Mouse (Mus musculus): Measurements from ENCODE around the gene Get4. TPM values are rescaled to one million over a fixed set of nuclear protein-coding genes. Genes with fewer than 3 reads are reported as not detected.

Gene Get4
- polyA plus RNA-seq, 1 experiment from 2014 or later: 141 TPM

DNA sequence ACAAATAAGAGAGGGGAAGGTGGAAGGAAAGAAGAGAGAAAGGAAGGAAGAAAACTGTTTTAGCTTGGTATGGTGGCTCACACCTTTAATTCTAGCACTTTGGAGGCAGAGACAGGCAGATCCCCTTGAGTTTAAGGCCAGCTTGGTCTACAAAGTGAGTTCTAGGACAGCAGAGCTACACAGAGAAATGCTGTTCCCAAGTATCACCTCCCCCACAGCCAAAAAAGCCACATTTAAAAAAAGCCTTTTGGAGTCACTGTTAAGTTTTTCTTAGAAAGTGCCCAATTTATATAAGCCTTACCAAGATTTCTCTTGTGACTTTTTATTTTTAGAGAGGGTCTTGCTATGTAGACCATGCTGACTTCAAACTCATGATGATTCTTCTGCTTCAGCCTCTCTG is 37.8 kb upstream of the Get4 start:
- ATAC-seq (replicated peaks; ENCODE audit: extremely low read depth, insufficient read depth, low FRiP score): no peak

GRCm38 (mm10) chr5:139215184-139215583 is 36.9 kb upstream of the Get4 start:
- WGBS: 90% methylated on average over 5 of the region's 5 CpGs
- Histone ChIP-seq H3K27ac (ENCODE audit: low read length) (no peak overlapping the region), H3K4me3 (ENCODE audit: low read length) (no peak overlapping the region), H3K4me2 (ENCODE audit: low read depth, low read length) (no peak overlapping the region), H3K9ac (ENCODE audit: low read length) (no peak overlapping the region), H3K4me1 (ENCODE audit: control insufficient read depth, insufficient read depth, low read length) (peaks cover 12% of the 10 kb centered on the region), H3K36me3 (ENCODE audit: control insufficient read depth, insufficient read depth) (peaks cover 5% of the 10 kb centered on the region; the same call in 1 of the 2 replicates), H3K27me3 (ENCODE audit: control insufficient read depth, insufficient read depth, low read length) (no peaks in the 10 kb centered on the region), H3K9me3 (replicated peaks; ENCODE audit: control insufficient read depth, low read length) (no peaks in the 10 kb centered on the region)
- no peak for ATAC-seq (replicated peaks; ENCODE audit: extremely low read depth, insufficient read depth, low FRiP score)

More for the DNA sequence above, 37.8 kb upstream of the Get4 start:
- H3K4me2 ChIP-seq (ENCODE audit: low read depth, low read length): no peak overlapping the region
- no peak overlapping the region for H3K9ac ChIP-seq (ENCODE audit: low read length)
- H3K4me3 ChIP-seq (ENCODE audit: low read length): no peak overlapping the region
- H3K27me3 ChIP-seq (ENCODE audit: control insufficient read depth, insufficient read depth, low read length): no peaks in the 10 kb centered on the region
- H3K4me1 ChIP-seq (ENCODE audit: control insufficient read depth, insufficient read depth, low read length): peaks cover 12% of the 10 kb centered on the region
- H3K27ac ChIP-seq (ENCODE audit: low read length): no peak overlapping the region
- no peaks in the 10 kb centered on the region for H3K9me3 ChIP-seq (replicated peaks; ENCODE audit: control insufficient read depth, low read length)
- H3K36me3 ChIP-seq (ENCODE audit: control insufficient read depth, insufficient read depth): peaks cover 5% of the 10 kb centered on the region; the same call in 1 of the 2 replicates

GRCm38 (mm10) chr5:139216121-139216520 is 36.0 kb upstream of the Get4 start:
- Histone ChIP-seq H3K4me1 (ENCODE audit: control insufficient read depth, insufficient read depth, low read length) (peaks cover 12% of the 10 kb centered on the region), H3K27me3 (ENCODE audit: control insufficient read depth, insufficient read depth, low read length) (no peaks in the 10 kb centered on the region), H3K9me3 (replicated peaks; ENCODE audit: control insufficient read depth, low read length) (no peaks in the 10 kb centered on the region), H3K4me2 (ENCODE audit: low read depth, low read length) (no peak overlapping the region), H3K27ac (ENCODE audit: low read length) (no peak overlapping the region), H3K36me3 (ENCODE audit: control insufficient read depth, insufficient read depth) (0 out of 2 replicates have a peak, but pooled peaks cover 5% of the 10 kb centered on the region), H3K9ac (ENCODE audit: low read length) (no peak overlapping the region), H3K4me3 (ENCODE audit: low read length) (no peak overlapping the region)
- WGBS: 59% methylated on average over 2 of the region's 2 CpGs
- no peak for ATAC-seq (replicated peaks; ENCODE audit: extremely low read depth, insufficient read depth, low FRiP score)

DNA sequence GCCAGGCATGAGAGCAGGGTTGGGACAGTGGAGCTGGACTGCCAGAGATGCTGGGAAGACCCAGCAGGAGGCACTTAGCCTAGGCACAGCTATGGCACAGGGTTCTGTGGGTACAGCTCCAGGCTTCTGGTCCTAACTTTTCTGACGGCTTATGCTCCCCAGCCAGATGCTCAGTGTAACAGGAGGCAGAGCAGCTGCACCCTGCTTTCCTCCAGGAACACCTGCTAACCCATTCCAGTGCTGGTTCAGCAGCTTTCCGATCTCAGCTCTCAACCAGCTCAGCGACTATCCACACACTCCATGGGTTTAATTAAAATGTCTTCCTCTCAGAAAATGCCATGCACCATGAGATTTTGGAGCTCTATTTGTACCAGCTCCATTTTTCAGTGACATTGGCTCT is 35.4 kb upstream of the Get4 start:
- peaks cover 7% of the 10 kb centered on the region; the same call in 1 of the 2 replicates for H3K36me3 ChIP-seq (ENCODE audit: control insufficient read depth, insufficient read depth)
- whole genome bisulfite sequencing: 84% methylated on average over 3 of the region's 3 CpGs
- H3K4me2 ChIP-seq (ENCODE audit: low read depth, low read length): no peak overlapping the region
- H3K9me3 ChIP-seq (replicated peaks; ENCODE audit: control insufficient read depth, low read length): no peaks in the 10 kb centered on the region
- peaks cover 11% of the 10 kb centered on the region for H3K4me1 ChIP-seq (ENCODE audit: control insufficient read depth, insufficient read depth, low read length)
- no peak for ATAC-seq (replicated peaks; ENCODE audit: extremely low read depth, insufficient read depth, low FRiP score)
- H3K9ac ChIP-seq (ENCODE audit: low read length): no peak overlapping the region
- H3K27me3 ChIP-seq (ENCODE audit: control insufficient read depth, insufficient read depth, low read length): no peaks in the 10 kb centered on the region
- H3K27ac ChIP-seq (ENCODE audit: low read length): no peak overlapping the region
- no peak overlapping the region for H3K4me3 ChIP-seq (ENCODE audit: low read length)

DNA sequence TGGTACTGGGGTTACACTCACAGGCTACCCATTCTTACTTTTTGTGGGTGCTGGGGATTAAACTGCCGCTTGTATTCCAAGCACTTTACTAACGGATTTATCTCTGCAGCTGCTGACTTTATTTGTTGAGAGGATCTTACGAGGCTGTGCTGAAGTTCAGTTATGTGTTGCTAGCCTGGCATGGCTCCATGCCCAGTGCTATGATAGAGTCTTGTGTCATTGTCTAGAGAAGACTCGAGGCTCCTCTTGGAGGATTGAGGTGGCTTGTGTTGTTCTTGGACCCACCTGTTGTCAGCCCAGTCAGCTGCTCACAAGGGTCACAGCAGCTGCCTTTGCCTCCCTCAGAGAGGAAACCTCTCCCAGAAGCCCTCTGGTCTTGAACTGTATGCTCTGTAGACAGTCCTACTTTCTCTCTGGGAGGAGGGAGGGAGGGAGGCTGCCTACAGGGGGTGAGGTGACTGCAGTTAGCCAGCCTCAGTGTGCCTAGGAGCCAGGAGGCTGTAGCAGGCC is 32.1 kb upstream of the Get4 start:
- Histone ChIP-seq H3K36me3 (ENCODE audit: control insufficient read depth, insufficient read depth) (peaks cover 10% of the 10 kb centered on the region; the same call in 1 of the 2 replicates), H3K9me3 (replicated peaks; ENCODE audit: control insufficient read depth, low read length) (no peaks in the 10 kb centered on the region), H3K4me3 (ENCODE audit: low read length) (no peak overlapping the region), H3K4me2 (ENCODE audit: low read depth, low read length) (no peak overlapping the region), H3K4me1 (ENCODE audit: control insufficient read depth, insufficient read depth, low read length) (peaks cover 5% of the 10 kb centered on the region; the same call in 1 of the 2 replicates), H3K27ac (ENCODE audit: low read length) (no peak overlapping the region), H3K9ac (ENCODE audit: low read length) (no peak overlapping the region), H3K27me3 (ENCODE audit: control insufficient read depth, insufficient read depth, low read length) (no peaks in the 10 kb centered on the region)
- WGBS: 65% methylated on average over 4 of the region's 4 CpGs
- no peak for ATAC-seq (replicated peaks; ENCODE audit: extremely low read depth, insufficient read depth, low FRiP score)

- WGBS: 71% methylated on average over 4 of the region's 4 CpGs
- Histone ChIP-seq H3K9me3 (replicated peaks; ENCODE audit: control insufficient read depth, low read length) (no peaks in the 10 kb centered on the region), H3K4me2 (ENCODE audit: low read depth, low read length) (no peak overlapping the region), H3K27ac (ENCODE audit: low read length) (no peak overlapping the region), H3K4me1 (ENCODE audit: control insufficient read depth, insufficient read depth, low read length) (peaks cover 5% of the 10 kb centered on the region; the same call in 1 of the 2 replicates), H3K9ac (ENCODE audit: low read length) (no peak overlapping the region), H3K4me3 (ENCODE audit: low read length) (no peak overlapping the region), H3K36me3 (ENCODE audit: control insufficient read depth, insufficient read depth) (peaks cover 13% of the 10 kb centered on the region), H3K27me3 (ENCODE audit: control insufficient read depth, insufficient read depth, low read length) (no peaks in the 10 kb centered on the region)
- no peak for ATAC-seq (replicated peaks; ENCODE audit: extremely low read depth, insufficient read depth, low FRiP score)
Observed at GRCm38 (mm10) chr5:139220610-139221009, 31.5 kb upstream of the Get4 start.

DNA sequence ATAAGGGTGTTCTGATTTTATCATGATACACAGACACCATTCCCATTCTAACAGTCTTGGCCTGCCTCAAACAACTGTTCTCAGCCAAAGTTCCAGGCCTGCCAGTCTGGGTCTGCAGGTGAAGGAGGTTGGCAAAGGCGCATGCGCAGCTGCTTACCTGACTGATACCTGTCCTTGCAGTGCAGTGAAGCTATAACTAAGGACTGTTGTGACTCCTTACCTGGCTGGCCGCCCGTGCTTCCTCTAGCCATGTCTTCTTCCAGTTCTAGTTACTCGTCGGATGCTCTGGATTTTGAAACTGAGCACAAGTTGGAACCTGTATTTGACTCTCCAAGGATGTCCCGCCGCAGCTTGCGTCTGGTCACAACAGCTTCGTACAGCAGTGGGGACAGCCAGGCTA is 28.8 kb upstream of the Get4 start:
- no peaks in the 10 kb centered on the region for H3K4me1 ChIP-seq (ENCODE audit: control insufficient read depth, insufficient read depth, low read length)
- H3K27ac ChIP-seq (ENCODE audit: low read length): no peak overlapping the region
- H3K36me3 ChIP-seq (ENCODE audit: control insufficient read depth, insufficient read depth): peaks cover 34% of the 10 kb centered on the region
- no peak overlapping the region for H3K9ac ChIP-seq (ENCODE audit: low read length)
- no peaks in the 10 kb centered on the region for H3K27me3 ChIP-seq (ENCODE audit: control insufficient read depth, insufficient read depth, low read length)
- WGBS: 93% methylated on average over 10 of the region's 10 CpGs
- no peaks in the 10 kb centered on the region for H3K9me3 ChIP-seq (replicated peaks; ENCODE audit: control insufficient read depth, low read length)
- ATAC-seq (replicated peaks; ENCODE audit: extremely low read depth, insufficient read depth, low FRiP score): no peak
- no peak overlapping the region for H3K4me3 ChIP-seq (ENCODE audit: low read length)
- H3K4me2 ChIP-seq (ENCODE audit: low read depth, low read length): no peak overlapping the region

DNA sequence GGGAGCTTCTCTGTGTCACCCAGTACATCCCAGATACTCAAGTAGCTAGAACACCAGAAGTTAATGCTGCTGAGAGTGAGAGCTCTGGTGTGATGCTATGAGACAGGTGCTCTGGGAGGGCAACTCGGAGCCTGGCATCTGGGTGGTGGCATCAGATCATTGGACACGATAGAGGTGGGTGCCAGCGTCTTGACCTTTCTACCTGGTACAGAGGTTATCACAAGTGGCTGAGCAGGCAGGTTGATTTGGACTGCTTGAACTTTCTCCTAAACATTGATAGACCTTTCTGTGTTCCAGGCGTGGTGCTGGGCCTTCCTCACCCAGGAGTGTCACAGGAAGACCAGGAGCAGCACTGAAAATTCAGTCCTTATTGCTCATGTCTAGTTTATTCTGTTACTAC is 24.9 kb upstream of the Get4 start:
- peaks cover 52% of the 10 kb centered on the region for H3K36me3 ChIP-seq (ENCODE audit: control insufficient read depth, insufficient read depth)
- no peaks in the 10 kb centered on the region for H3K9me3 ChIP-seq (replicated peaks; ENCODE audit: control insufficient read depth, low read length)
- no peak overlapping the region for H3K9ac ChIP-seq (ENCODE audit: low read length)
- no peak for ATAC-seq (replicated peaks; ENCODE audit: extremely low read depth, insufficient read depth, low FRiP score)
- WGBS: 88% methylated on average over 4 of the region's 4 CpGs
- no peaks in the 10 kb centered on the region for H3K27me3 ChIP-seq (ENCODE audit: control insufficient read depth, insufficient read depth, low read length)
- H3K4me2 ChIP-seq (ENCODE audit: low read depth, low read length): no peak overlapping the region
- H3K27ac ChIP-seq (ENCODE audit: low read length): no peak overlapping the region
- no peak overlapping the region for H3K4me3 ChIP-seq (ENCODE audit: low read length)
- H3K4me1 ChIP-seq (ENCODE audit: control insufficient read depth, insufficient read depth, low read length): no peaks in the 10 kb centered on the region

- no peak overlapping the region for H3K4me3 ChIP-seq (ENCODE audit: low read length)
- H3K27me3 ChIP-seq (ENCODE audit: control insufficient read depth, insufficient read depth, low read length): no peaks in the 10 kb centered on the region
- H3K36me3 ChIP-seq (ENCODE audit: control insufficient read depth, insufficient read depth): peaks cover 52% of the 10 kb centered on the region
- no peaks in the 10 kb centered on the region for H3K9me3 ChIP-seq (replicated peaks; ENCODE audit: control insufficient read depth, low read length)
- no peak overlapping the region for H3K4me2 ChIP-seq (ENCODE audit: low read depth, low read length)
- no peak for ATAC-seq (replicated peaks; ENCODE audit: extremely low read depth, insufficient read depth, low FRiP score)
- H3K4me1 ChIP-seq (ENCODE audit: control insufficient read depth, insufficient read depth, low read length): no peaks in the 10 kb centered on the region
- 95% methylated on average over 2 of the region's 2 CpGs for WGBS
- no peak overlapping the region for H3K27ac ChIP-seq (ENCODE audit: low read length)
- H3K9ac ChIP-seq (ENCODE audit: low read length): no peak overlapping the region
Observed at GRCm38 (mm10) chr5:139227645-139228044, 24.5 kb upstream of the Get4 start.
